Mouse (Mus musculus) small intestine, adult 2 months (tissue): ENCODE results near the gene Ntrk3. TPM values are rescaled to one million over a fixed set of nuclear protein-coding genes. Genes with fewer than 3 reads are reported as not detected.

ENCODE experiments used
- H3K27ac ChIP-seq: fragments of 200-500 bp; 2 replicates; pipeline ENCODE4 v1.5.1; 2012; ENCODE audit warnings: low read depth, low read length, control low read depth, inconsistent platforms; ENCODE audit not compliant: insufficient read depth
- H3K27me3 ChIP-seq: fragments of 200-500 bp; 2 replicates; pipeline ENCODE4 v1.6.1; 2012; ENCODE audit warnings: mild to moderate bottlenecking, moderate library complexity, low read length, inconsistent platforms; ENCODE audit not compliant: control insufficient read depth, insufficient read depth
- H3K36me3 ChIP-seq: fragments of 200-500 bp; 2 replicates; pipeline ENCODE4 v1.6.1; 2012; ENCODE audit warnings: mild to moderate bottlenecking, low read length, control low read depth, inconsistent platforms; ENCODE audit not compliant: control insufficient read depth, insufficient read depth
- H3K4me1 ChIP-seq: fragments of 200-500 bp; 2 replicates; pipeline ENCODE4 v1.6.1; 2012; ENCODE audit warnings: low read length, inconsistent platforms, mixed read lengths; ENCODE audit not compliant: control insufficient read depth, insufficient read depth, insufficient read length
- H3K4me3 ChIP-seq: fragments of 200-500 bp; 2 replicates; pipeline ENCODE4 v1.5.1; 2012; ENCODE audit warnings: low read depth, mild to moderate bottlenecking, control low read depth, inconsistent platforms, low read length, moderate library complexity
- CTCF ChIP-seq: fragments of 200-500 bp; IDR thresholded peaks from 2 replicates; pipeline ENCODE4 v1.5.1; 2012; ENCODE audit warnings: low read depth, mild to moderate bottlenecking, control low read depth, inconsistent platforms, low read length, moderate library complexity, mixed read lengths; ENCODE audit not compliant: insufficient replicate concordance, insufficient read length; ENCODE audit errors: extremely low read depth
- POLR2A ChIP-seq: fragments of 200-500 bp; IDR thresholded peaks from 2 replicates; pipeline ENCODE4 v1.6.1; 2012; ENCODE audit warnings: low read depth, mild to moderate bottlenecking, control low read depth, inconsistent platforms, low read length, moderate library complexity
- WGBS: fragments of 180-500 bp; shearing (Covaris S2); methylation state at CpG from one replicate; pipeline ENCODE4 v1.1.7; 2018; 5-methylcytosine and 5-hydroxymethylcytosine counted together
- polyA plus RNA-seq: library from polyadenylated mRNA; depleted of rRNA; stranded (reverse); fragments of >200 nt; gene quantifications from 2 replicates; pipeline ENCODE4 v1.2.3, GENCODE M21; 2012

The Ntrk3 gene
- polyA plus RNA-seq, 1 experiment, result 0.61 TPM

DNA sequence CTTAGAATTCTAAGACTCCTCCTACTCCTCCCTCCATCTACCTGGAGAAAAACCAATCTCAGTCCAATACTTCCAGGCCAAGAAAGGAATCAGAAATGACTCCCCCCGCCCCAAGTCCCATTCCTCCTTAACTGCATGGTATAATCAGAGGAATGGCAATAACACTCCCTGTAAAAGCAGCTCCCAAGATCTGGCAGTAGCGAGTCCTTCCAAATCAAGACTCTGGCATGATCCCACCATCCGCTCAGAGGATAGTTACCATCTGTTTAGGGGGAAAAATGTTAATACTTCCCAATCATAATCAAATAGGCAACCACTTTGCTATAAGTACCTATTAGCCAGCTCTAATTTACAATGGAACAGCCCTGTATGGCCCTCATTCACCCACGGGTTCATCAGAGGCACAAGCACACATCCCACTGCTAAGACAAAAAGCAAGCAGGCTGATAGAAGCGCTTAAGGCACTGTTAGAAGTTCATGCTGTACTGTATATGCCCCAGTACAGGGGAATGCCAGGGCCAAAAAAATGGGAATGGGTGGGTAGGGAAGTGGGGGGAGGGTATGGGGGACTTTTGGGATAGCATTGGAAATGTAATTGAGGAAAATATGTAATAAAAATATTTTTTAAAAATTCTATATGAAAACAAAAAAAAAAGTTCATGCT lies 294.3 kb downstream of the Ntrk3 start:
- Histone ChIP-seq H3K36me3 (no peaks in the 10 kb centered on the region), H3K4me3 (no peak overlapping the region), H3K27me3 (no peaks in the 10 kb centered on the region), H3K4me1 (no peaks in the 10 kb centered on the region), H3K27ac (no peak overlapping the region)
- WGBS, result 82% methylated on average over 5 of the region's 5 CpGs
- TF ChIP-seq POLR2A (no peak), CTCF (no peak)

DNA sequence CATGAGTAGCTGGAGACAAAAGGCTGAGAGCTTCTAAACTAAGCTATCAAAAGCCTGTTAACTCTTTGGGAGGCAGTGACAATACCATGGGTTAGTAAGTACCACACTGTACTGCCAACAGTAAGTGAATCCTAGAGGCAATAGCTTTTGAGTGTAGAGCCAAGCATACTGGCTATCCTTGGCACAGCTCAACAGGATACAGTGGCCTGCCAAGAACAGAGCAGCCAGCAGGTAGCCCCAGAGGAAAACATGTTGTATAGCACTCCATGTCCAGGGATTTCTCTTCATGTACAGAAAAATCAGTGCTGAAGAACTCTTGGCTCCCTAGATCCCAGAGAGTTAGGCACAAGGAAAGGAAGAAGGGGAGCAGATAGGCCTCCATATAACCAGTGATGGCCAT lies 296.1 kb downstream of the Ntrk3 start:
- Histone ChIP-seq H3K36me3 (no peaks in the 10 kb centered on the region), H3K4me3 (no peak overlapping the region), H3K27me3 (no peaks in the 10 kb centered on the region), H3K4me1 (no peaks in the 10 kb centered on the region), H3K27ac (no peak overlapping the region)
- TF ChIP-seq POLR2A, result no peak
- TF ChIP-seq CTCF, result no peak

DNA sequence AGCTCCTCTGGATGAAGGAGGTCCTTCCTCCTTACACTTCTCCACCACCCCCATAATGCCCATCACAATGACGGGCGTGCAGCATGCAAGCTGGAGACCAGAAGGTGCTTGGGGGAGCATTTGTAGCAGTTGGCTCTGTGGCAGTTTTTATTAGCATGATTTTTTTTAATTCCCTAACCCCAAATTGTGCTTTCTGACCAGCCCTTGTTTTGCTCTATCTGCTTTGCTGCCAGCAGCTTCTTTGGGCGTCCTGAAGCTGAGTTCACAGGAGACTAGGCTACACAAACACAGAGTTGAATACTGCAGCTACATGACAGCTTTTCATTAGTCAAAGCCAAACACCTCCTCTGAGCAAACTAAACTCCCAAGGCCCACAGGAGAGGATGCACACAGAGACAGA lies 296.9 kb downstream of the Ntrk3 start:
- TF ChIP-seq POLR2A (no peak), CTCF (no peak)
- Histone ChIP-seq H3K27me3 (no peaks in the 10 kb centered on the region), H3K4me3 (no peak overlapping the region), H3K27ac (no peak overlapping the region), H3K4me1 (no peaks in the 10 kb centered on the region), H3K36me3 (no peaks in the 10 kb centered on the region)
- 72% methylated on average over 3 of the region's 3 CpGs for WGBS

DNA sequence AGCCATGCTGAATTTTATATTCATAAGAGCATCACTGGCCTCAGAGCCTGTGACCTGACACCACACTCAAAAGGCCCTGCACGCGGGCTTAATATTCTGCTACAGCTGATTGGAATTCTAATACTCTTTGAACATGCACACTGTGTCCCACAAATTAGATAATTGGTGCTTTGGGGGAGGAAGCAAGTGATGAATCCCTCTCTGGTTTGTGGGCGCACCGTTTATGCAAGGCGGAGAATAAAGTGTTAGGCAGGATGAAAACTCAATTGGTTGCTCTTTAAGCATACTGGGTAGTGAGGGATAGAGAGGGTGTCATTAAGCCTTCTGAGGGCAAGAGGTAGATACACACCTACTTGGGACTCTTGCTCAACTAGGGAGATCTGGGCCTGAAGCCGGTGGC lies 297.3 kb downstream of the Ntrk3 start:
- TF ChIP-seq POLR2A (no peak), CTCF (no peak)
- Histone ChIP-seq H3K4me1 (no peaks in the 10 kb centered on the region), H3K27me3 (no peaks in the 10 kb centered on the region), H3K4me3 (no peak overlapping the region), H3K36me3 (no peaks in the 10 kb centered on the region), H3K27ac (no peak overlapping the region)
- WGBS, result 92% methylated on average over 6 of the region's 6 CpGs

DNA sequence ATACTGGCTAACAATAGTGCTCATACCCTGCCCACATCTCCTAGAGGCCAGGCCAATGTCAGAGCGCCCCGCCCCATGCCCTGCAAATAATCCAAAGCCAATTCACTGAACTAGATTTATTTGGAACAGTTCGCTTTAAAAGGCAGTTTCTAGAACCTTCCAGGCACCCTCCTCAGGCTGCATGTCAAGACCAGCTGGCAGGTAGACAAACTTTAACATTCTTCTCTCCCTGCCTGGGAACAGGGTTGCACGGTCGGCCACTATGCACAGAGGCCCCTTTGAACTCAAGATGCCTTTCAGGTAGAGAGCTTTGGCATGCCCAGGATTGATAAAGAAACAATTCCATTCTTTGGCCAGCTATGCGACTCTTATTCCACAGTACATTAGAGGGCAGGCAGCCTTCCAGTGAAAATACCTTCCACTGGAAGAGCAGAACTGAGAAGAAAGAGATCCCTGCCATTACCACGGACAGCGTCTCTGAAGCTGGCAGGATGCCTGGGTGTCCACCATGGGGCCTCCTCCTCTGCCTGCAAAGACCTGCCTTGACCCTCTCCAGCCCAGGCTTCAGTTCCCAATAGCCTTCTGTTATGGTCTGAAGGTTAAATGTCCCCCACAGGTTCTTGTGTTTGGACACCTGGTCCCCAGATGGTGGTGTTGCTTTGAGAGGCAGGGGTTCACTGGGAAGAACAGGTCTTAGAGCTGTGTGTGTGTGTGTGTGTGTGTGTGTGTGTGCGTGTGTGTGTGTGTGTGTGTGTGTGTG lies 298.3 kb downstream of the Ntrk3 start:
- TF ChIP-seq POLR2A (no peak), CTCF (no peak)
- no peak overlapping the region for H3K4me3 ChIP-seq
- WGBS, result 71% methylated on average over 9 of the region's 9 CpGs
- no peaks in the 10 kb centered on the region for H3K27me3 ChIP-seq
- H3K27ac ChIP-seq, result no peak overlapping the region
- H3K36me3 ChIP-seq, result no peaks in the 10 kb centered on the region
- H3K4me1 ChIP-seq, result no peaks in the 10 kb centered on the region

DNA sequence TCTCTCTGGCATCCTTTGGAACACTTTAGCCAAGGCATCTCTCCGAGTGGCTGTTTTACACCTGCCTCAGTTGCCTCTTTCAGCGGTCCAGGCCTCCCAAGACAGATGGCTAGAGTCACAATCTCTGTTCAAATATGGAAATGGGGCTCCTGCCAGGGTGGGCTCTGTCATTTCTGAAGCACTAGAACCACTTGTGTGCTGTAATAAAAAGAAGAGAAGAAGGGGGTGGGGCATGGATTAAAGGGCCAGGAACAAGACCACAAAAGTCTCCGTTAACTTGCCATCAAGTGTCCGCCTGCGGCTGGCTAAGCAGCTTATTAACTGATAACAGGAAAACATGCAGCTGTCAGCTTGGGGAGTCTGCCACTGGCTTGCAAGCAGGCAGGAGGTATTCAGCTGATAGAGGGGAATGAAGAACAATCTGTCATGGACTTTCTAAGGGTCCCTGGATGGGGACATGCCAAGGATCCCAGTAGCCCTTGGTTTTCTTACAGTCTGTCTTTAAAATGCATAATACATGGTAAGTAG lies 304.1 kb downstream of the Ntrk3 start:
- no peak overlapping the region for H3K4me3 ChIP-seq
- no peaks in the 10 kb centered on the region for H3K36me3 ChIP-seq
- 50% methylated on average over 5 of the region's 5 CpGs for WGBS
- H3K27me3 ChIP-seq, result no peaks in the 10 kb centered on the region
- H3K27ac ChIP-seq, result no peak overlapping the region
- no peak for TF ChIP-seq POLR2A
- no peak for TF ChIP-seq CTCF
- H3K4me1 ChIP-seq, result no peaks in the 10 kb centered on the region

DNA sequence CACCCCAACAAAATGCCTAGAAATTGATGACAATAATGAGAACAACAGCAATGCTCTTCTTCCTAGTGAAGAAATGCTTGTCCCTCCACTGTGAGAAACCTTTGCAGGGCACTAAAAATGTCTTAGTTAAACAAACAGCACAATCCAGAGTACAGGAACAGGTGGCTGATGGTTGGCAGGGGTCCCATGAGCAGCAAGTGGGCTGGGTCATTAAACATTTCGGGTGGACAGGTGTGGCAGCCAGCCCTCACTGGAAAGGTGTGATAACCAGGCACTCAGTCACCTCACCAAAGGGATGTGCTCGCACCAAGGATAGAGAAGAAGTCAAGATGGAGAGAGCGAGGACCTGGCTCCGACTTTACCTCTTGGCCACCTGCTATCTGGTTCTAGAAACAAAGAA lies 306.2 kb downstream of the Ntrk3 start:
- no peak overlapping the region for H3K27ac ChIP-seq
- H3K36me3 ChIP-seq, result no peaks in the 10 kb centered on the region
- 74% methylated on average over 4 of the region's 4 CpGs for WGBS
- no peak overlapping the region for H3K4me3 ChIP-seq
- TF ChIP-seq CTCF (no peak), POLR2A (no peak)
- H3K4me1 ChIP-seq, result no peaks in the 10 kb centered on the region
- H3K27me3 ChIP-seq, result no peaks in the 10 kb centered on the region
